Mouse (Mus musculus) thymus, adult 2 months (tissue): ENCODE data around the gene Smad5. TPM values are rescaled to one million over a fixed set of nuclear protein-coding genes. Genes with fewer than 3 reads are reported as not detected.

ENCODE experiments used
- DNase-seq: peaks from one replicate; pipeline ENCODE4 v3.0.0; 2021
- H3K27ac ChIP-seq: fragments of 200-500 bp; 2 replicates; pipeline ENCODE4 v1.5.1; 2012; ENCODE audit warnings: low read length, control low read depth; ENCODE audit not compliant: control insufficient read depth, insufficient read depth
- H3K27me3 ChIP-seq: fragments of 200-500 bp; 2 replicates; pipeline ENCODE4 v1.6.1; 2012; ENCODE audit warnings: mild to moderate bottlenecking, low read length, moderate library complexity, mixed read lengths; ENCODE audit not compliant: control insufficient read depth, insufficient read depth
- H3K36me3 ChIP-seq: fragments of 200-500 bp; 2 replicates; pipeline ENCODE4 v1.6.1; 2012; ENCODE audit warnings: mild to moderate bottlenecking, low read length, moderate library complexity; ENCODE audit not compliant: control insufficient read depth, insufficient read depth
- H3K4me1 ChIP-seq: fragments of 200-500 bp; replicated peaks from 2 replicates; pipeline ENCODE4 v1.6.1; 2012; ENCODE audit warnings: low read length; ENCODE audit not compliant: control insufficient read depth, insufficient read depth
- H3K4me3 ChIP-seq: fragments of 200-500 bp; 2 replicates; pipeline ENCODE4 v1.5.1; 2012; ENCODE audit warnings: mild to moderate bottlenecking, low read length, control low read depth, moderate library complexity; ENCODE audit not compliant: control insufficient read depth, insufficient read depth
- CTCF ChIP-seq: fragments of 200-500 bp; IDR thresholded peaks from 2 replicates; pipeline ENCODE4 v1.5.1; 2012; ENCODE audit warnings: mild to moderate bottlenecking, control low read depth, low read length, moderate library complexity, borderline replicate concordance; ENCODE audit not compliant: control insufficient read depth, poor library complexity, insufficient read depth; ENCODE audit errors: extremely low read depth
- POLR2A ChIP-seq: fragments of 200-500 bp; IDR thresholded peaks from 2 replicates; pipeline ENCODE4 v1.6.1; 2012; ENCODE audit warnings: mild to moderate bottlenecking, low read length, control low read depth, moderate library complexity; ENCODE audit not compliant: control insufficient read depth, poor library complexity, insufficient read depth; ENCODE audit errors: extremely low read depth
- WGBS: fragments of 180-500 bp; shearing (Covaris S2); methylation state at CpG from one replicate; pipeline ENCODE4 v1.1.7; 2018; 5-methylcytosine and 5-hydroxymethylcytosine counted together
- polyA plus RNA-seq: library from polyadenylated mRNA; depleted of rRNA; stranded (reverse); fragments of >200 nt; gene quantifications from 2 replicates; pipeline ENCODE4 v1.2.3, GENCODE M21; 2012

Gene Smad5
- polyA plus RNA-seq, 1 experiment: 45.6 TPM

DNA sequence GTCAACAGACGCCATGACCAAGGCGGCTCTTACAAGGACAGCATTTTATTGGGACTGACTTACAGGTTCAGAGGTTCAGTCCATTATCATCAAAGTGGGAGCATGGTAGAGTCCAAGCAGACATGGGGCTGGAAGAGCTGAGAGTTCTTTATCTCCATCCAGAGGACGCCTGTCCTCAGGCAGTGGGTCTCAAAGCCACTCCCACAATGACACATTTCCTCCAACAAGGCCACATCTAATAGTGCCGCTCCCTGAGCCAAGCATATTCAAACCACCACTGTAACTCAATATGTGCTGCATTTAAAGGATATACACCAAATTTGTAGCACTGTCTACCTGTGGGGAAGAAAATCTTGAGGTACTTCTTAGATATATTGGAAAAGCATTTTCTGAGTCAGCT is 31.8 kb downstream of the Smad5 start:
- Histone ChIP-seq H3K27me3 (no peaks in the 10 kb centered on the region), H3K27ac (no peak overlapping the region), H3K36me3 (peaks cover 58% of the 10 kb centered on the region), H3K4me3 (no peak overlapping the region), H3K4me1 (peaks cover 2% of the 10 kb centered on the region)
- 65% methylated on average over 4 of the region's 4 CpGs for WGBS
- TF ChIP-seq POLR2A (no peak), CTCF (no peak)
- DNase-seq: no peak

DNA sequence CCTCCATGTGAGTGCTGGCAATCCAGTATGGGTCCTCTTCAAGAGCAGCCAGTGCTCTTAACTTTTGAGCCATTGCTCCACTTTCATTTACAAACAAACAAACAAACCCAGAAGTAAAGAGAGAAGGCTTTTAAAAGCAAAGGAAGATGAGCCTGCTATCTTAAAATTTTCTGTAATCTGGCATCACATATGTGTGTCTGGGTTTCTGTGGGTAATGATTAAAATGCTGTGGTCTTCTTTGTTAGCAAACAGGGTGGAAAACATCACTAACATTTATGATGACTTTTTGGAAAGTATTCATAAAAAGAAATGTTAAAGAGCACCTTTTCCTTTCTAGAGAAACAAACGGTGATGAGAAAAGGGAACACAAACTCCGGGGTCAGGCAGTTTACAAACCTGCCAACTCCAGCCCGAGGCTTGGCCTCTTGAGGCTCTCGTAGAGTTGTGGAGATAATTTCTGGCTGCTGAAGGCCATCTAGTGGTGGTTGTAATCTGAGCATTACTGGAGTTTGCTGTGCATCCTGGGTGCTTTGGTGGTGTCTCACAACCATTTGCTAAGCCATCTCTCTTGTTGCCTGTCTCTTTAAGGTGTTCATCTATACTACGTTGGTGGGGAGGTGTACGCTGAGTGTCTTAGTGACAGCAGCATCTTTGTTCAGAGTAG is 32.5 kb downstream of the Smad5 start:
- Histone ChIP-seq H3K27me3 (no peaks in the 10 kb centered on the region), H3K36me3 (peaks cover 51% of the 10 kb centered on the region), H3K27ac (no peak overlapping the region), H3K4me1 (peaks cover 4% of the 10 kb centered on the region), H3K4me3 (no peak overlapping the region)
- TF ChIP-seq POLR2A (no peak), CTCF (no peak)
- no peak for DNase-seq
- 60% methylated on average over 6 of the region's 6 CpGs for WGBS

DNA sequence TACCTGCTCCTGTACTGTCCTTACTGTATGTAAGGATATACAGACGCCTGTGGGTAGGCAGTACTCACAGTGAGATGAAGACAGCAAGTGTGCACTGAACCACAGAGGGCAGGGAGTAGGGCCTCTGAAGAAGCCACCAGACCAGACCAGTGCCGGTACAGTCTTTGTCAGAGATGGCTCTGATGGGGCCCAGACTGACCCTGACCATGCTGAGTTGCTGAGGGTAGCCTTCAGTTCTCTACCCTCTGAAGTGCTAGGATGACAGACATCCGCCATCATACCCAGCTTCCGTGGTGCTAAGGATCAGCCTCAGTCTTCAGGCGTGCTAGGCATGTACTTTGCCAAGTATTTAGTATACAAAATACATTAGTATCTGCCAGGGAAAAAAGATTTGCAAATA is 36.7 kb downstream of the Smad5 start:
- H3K27ac ChIP-seq: no peak overlapping the region
- peaks cover 25% of the 10 kb centered on the region for H3K4me1 ChIP-seq
- no peaks in the 10 kb centered on the region for H3K27me3 ChIP-seq
- no peak for DNase-seq
- no peak for TF ChIP-seq POLR2A
- no peak for TF ChIP-seq CTCF
- peaks cover 33% of the 10 kb centered on the region for H3K36me3 ChIP-seq
- H3K4me3 ChIP-seq: no peak overlapping the region
- WGBS: 99% methylated on average over 5 of the region's 5 CpGs

DNA sequence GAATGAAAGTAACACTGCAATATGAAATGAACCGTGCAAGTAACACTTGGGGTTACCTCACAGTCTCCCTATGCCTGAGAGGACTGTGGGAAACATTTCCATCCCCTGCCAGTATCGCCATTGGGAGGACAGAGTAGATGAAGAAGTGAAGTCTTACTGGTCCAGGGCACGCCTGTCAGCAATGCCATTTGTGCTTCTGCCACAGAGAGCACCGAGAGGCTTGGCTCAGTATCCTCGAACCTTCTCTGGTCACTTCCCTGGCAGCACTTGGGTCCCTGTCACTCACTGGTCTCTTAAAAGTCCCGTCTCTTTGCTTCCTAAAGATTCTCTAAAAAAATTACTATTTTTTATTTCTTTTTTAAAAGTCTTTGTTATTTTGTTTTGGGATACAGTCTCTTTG is 37.7 kb downstream of the Smad5 start:
- DNase-seq: no peak
- Histone ChIP-seq H3K36me3 (peaks cover 32% of the 10 kb centered on the region), H3K27me3 (no peaks in the 10 kb centered on the region), H3K4me1 (peaks cover 26% of the 10 kb centered on the region), H3K4me3 (no peak overlapping the region), H3K27ac (no peak overlapping the region)
- 82% methylated on average over 6 of the region's 6 CpGs for WGBS
- TF ChIP-seq POLR2A: no peak
- TF ChIP-seq CTCF: no peak

DNA sequence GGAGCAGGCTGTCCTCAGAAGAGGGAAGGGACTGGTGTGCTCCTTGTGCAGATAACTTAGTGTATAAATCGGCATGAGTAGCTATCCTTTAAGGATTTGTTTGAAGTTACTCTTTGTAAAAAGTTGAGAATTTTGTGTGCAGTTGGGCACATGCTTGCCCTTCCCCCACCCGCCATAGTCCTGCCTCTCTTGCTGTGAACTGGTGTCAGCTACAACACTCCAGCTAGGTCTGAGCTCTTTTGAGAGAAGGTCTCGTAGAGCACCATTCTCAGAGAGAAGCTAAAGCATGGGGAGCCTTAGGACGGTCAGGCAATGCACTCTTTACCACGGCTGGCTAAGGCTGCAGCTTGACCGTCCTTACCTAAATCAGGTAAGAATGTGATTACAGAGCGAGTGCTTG is 38.9 kb downstream of the Smad5 start:
- peaks cover 21% of the 10 kb centered on the region for H3K36me3 ChIP-seq
- 95% methylated on average over 7 of the region's 7 CpGs for WGBS
- no peak overlapping the region for H3K4me3 ChIP-seq
- H3K27me3 ChIP-seq: no peaks in the 10 kb centered on the region
- H3K4me1 ChIP-seq: peaks cover 32% of the 10 kb centered on the region
- no peak for DNase-seq
- TF ChIP-seq POLR2A: no peak
- TF ChIP-seq CTCF: no peak
- no peak overlapping the region for H3K27ac ChIP-seq

DNA sequence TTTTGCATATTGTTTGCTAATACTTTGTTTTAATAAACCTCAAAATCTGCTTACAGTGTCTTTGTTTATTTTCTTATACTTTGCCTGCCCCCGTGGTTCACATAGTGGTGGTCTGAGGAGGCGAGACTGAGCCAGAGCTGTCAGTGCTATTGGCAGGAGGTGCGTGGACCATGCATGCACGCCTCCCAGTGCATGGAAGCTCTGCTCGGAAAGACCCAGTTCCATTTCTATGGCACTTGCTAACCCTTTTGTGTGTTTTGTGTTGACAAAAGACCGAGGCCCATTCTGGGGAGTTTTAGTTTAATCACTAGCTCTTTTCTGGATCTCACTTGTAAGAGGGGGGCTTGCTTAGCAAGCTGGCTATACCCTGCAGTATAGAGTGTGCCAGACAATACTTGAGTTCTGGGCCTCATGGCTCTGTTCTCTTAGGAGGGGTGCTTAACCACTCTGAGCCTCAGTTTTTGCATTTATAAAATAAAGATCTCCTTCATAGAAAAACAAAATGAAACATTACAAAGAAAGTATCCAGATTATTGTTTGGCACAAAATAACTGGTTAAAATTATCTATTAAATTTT is 39.6 kb downstream of the Smad5 start:
- Histone ChIP-seq H3K4me1 (peaks cover 38% of the 10 kb centered on the region), H3K36me3 (peaks cover 15% of the 10 kb centered on the region), H3K4me3 (no peak overlapping the region), H3K27ac (no peak overlapping the region), H3K27me3 (no peaks in the 10 kb centered on the region)
- DNase-seq: no peak
- 94% methylated on average over 6 of the region's 6 CpGs for WGBS
- TF ChIP-seq POLR2A (no peak), CTCF (no peak)
